In the genomic region with DNA sequence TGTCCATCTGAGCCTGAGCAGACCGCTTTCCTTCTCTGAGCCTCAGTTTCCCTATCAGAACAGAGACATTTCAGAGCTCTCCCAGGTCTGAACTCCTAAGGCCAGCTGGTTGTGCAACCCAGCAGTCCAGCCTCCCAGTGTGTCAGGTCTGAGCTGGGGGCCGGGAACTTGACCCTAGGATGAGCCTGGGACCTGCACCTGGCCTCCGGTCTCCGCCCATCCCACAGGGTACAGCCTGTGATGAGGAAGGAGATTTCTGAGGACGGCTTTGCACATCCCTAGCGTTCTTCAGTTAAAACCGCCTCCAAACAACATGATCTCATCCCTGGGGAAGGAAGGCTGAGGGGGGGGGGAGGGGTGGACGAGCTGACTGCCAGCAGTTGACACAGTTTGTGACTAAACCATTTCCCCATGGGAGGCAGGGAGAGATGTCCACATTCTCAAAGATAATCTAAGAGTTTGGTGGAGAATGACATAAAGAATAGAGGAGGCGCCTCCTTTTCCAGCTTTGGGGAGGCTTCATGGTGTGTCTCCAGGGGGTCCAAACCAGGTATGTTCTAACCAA, we compare ENCODE assay signal across 8 mouse cellular contexts. TPM values are rescaled to one million over a fixed set of nuclear protein-coding genes. Genes with fewer than 3 reads are reported as not detected.
A peak's percentile ranks its signal among the peaks of the same experiment; 100 is the strongest.
DNase-seq lines count a peak whose midpoint lies in the region; ATAC-seq and TF ChIP-seq lines count a peak whose summit lies in the region.

No protein-coding gene starts in this region.

- TF ChIP-seq POLR2A in heart, adult 2 months (IDR thresholded peaks at IDR 0.05; ENCODE audit: insufficient read depth, low read depth, low read length) = no peak
- no peak for TF ChIP-seq POLR2A in testis, adult 2 months (IDR thresholded peaks at IDR 0.05; ENCODE audit: control insufficient read depth, low read depth, low read length)
- TF ChIP-seq POLR2A in thymus, adult 2 months (IDR thresholded peaks at IDR 0.05; ENCODE audit: control insufficient read depth, extremely low read depth, insufficient read depth, low read length, poor library complexity) = no peak

- H3K79me2 ChIP-seq in heart, adult 2 months (replicated peaks; ENCODE audit: control insufficient read depth, insufficient read depth, low read length) = no peaks in the 10 kb centered on the region

- intact Hi-C loops in heart, adult 2 months (cut with DNase I) = no loop called here
- intact Hi-C loops in heart, postnatal 36 days (cut with DNase I) = no loop called here

- H3K36me3 ChIP-seq in heart, adult 2 months (ENCODE audit: control insufficient read depth, insufficient read depth, low read length) = no peaks in the 10 kb centered on the region; the same call in 1 of the 2 replicates
- H3K36me3 ChIP-seq in testis, adult 2 months (ENCODE audit: control insufficient read depth, insufficient read depth, low read length) = no peaks in the 10 kb centered on the region; the same call in 1 of the 2 replicates
- H3K36me3 ChIP-seq in hindbrain, embryonic 16.5 days (ENCODE audit: control insufficient read depth, insufficient read depth, low read length) = no peaks in the 10 kb centered on the region
- no peaks in the 10 kb centered on the region for H3K36me3 ChIP-seq in thymus, adult 2 months (ENCODE audit: control insufficient read depth, insufficient read depth, low read length)

- no peak for TF ChIP-seq EP300 in heart, adult 2 months (IDR thresholded peaks at IDR 0.05; ENCODE audit: insufficient read depth, low read depth, low read length)

- H3K27me3 ChIP-seq in heart, adult 2 months (ENCODE audit: control insufficient read depth, insufficient read depth, low read length) = no peaks in the 10 kb centered on the region
- H3K27me3 ChIP-seq in testis, adult 2 months (ENCODE audit: control insufficient read depth, insufficient read depth, low read length) = no peaks in the 10 kb centered on the region
- no peaks in the 10 kb centered on the region; the same call in 1 of the 2 replicates for H3K27me3 ChIP-seq in hindbrain, embryonic 16.5 days (replicated peaks; ENCODE audit: control insufficient read depth, insufficient read depth, low read length)
- no peaks in the 10 kb centered on the region for H3K27me3 ChIP-seq in thymus, adult 2 months (ENCODE audit: control insufficient read depth, insufficient read depth, low read length)

- H3K4me1 ChIP-seq in heart, adult 2 months (ENCODE audit: control insufficient read depth, insufficient read depth, low read length) = peaks cover 8% of the 10 kb centered on the region
- peaks cover 27% of the 10 kb centered on the region for H3K4me1 ChIP-seq in testis, adult 2 months (ENCODE audit: control insufficient read depth, insufficient read depth, low read length)
- H3K4me1 ChIP-seq in hindbrain, embryonic 16.5 days (ENCODE audit: control insufficient read depth, insufficient read depth, low read depth, low read length) = peaks cover 12% of the 10 kb centered on the region
- peaks cover 11% of the 10 kb centered on the region for H3K4me1 ChIP-seq in thymus, adult 2 months (replicated peaks; ENCODE audit: control insufficient read depth, insufficient read depth, low read length)

- 31% methylated on average over 9 of the region's 9 CpGs for WGBS in heart, adult 2 months
- WGBS in hindbrain, embryonic 16.5 days = 48% methylated on average over 9 of the region's 9 CpGs
- 86% methylated on average over 9 of the region's 9 CpGs for WGBS in thymus, adult 2 months

- H3K4me3 ChIP-seq in heart, adult 2 months = no peak overlapping the region
- H3K4me3 ChIP-seq in testis, adult 2 months (ENCODE audit: control insufficient read depth, low read depth, low read length) = peak overlapping the region; percentile 90
- H3K4me3 ChIP-seq in hindbrain, embryonic 16.5 days (ENCODE audit: low read length) = no peak overlapping the region
- H3K4me3 ChIP-seq in thymus, adult 2 months (ENCODE audit: control insufficient read depth, insufficient read depth, low read length) = no peak overlapping the region

- TF ChIP-seq CTCF in heart, adult 2 months (IDR thresholded peaks at IDR 0.05) = no peak
- no peak for TF ChIP-seq CTCF in testis, adult 2 months (IDR thresholded peaks at IDR 0.05; ENCODE audit: control insufficient read depth, insufficient read depth, insufficient replicate concordance, low read depth, low read length)
- no peak for TF ChIP-seq CTCF in thymus, adult 2 months (IDR thresholded peaks at IDR 0.05; ENCODE audit: borderline replicate concordance, control insufficient read depth, extremely low read depth, insufficient read depth, low read length, poor library complexity)

- no peaks in the 10 kb centered on the region for H3K9me3 ChIP-seq in hindbrain, embryonic 16.5 days (ENCODE audit: control insufficient read depth, low read length)

- no peak overlapping the region for H3K9ac ChIP-seq in heart, adult 2 months (ENCODE audit: low read depth, low read length)
- no peak overlapping the region for H3K9ac ChIP-seq in hindbrain, embryonic 16.5 days (ENCODE audit: low read depth, low read length)

- ATAC-seq in hindbrain, embryonic 16.5 days = peak; percentile 32; the same call in 1 of the 2 replicates
- ATAC-seq in inflammation-experienced regulatory T-cells, adult 6 months = no peak

- peak in 1 of 2 experiments; percentile 31 for DNase-seq in heart, adult 2 months
- DNase-seq in heart, postnatal 36 days = no peak
- no peak for DNase-seq in testis, postnatal 10 days (ENCODE audit: low spot score)
- no peak for DNase-seq in thymus, adult 2 months
- DNase-seq in urinary bladder, postnatal 36 days (ENCODE audit: low spot score in 2 of 2) = no peak

- H3K4me2 ChIP-seq in hindbrain, embryonic 16.5 days (ENCODE audit: low read length) = no peak overlapping the region

- H3K27ac ChIP-seq in heart, adult 2 months = peak overlapping the region; percentile 1
- peak overlapping the region; percentile 80 for H3K27ac ChIP-seq in testis, adult 2 months (ENCODE audit: control insufficient read depth, insufficient read depth, low read depth, low read length)
- H3K27ac ChIP-seq in hindbrain, embryonic 16.5 days (ENCODE audit: low read depth, low read length) = no peak overlapping the region
- H3K27ac ChIP-seq in thymus, adult 2 months (ENCODE audit: control insufficient read depth, insufficient read depth, low read length) = no peak overlapping the region

RNA-seq across cellular contexts. Expression of a gene that starts 16.2 kb away (rescaled TPM):
- total RNA-seq in heart, adult 2 months (2021) = 10 to 100 TPM; 37.4 to 39.3 TPM
- polyA plus RNA-seq in heart, adult 2 months (2012; rRNA removed) = 21.9 and 29.1 TPM in 2 replicates
- 10 to 100 TPM; 36.2 to 44.8 TPM for total RNA-seq in heart, postnatal 36 days (2021)
- polyA plus RNA-seq in testis, adult 2 months (2012; rRNA removed) = 42.7 and 43.3 TPM in 2 replicates
- 6.8 and 7.6 TPM in 2 replicates for polyA plus RNA-seq in hindbrain, embryonic 16.5 days (2015; fragmentation: Nextera tagmentation; extraction: Ambion mirVana)
- polyA plus RNA-seq in thymus, adult 2 months (2012; rRNA removed) = 46.0 and 46.9 TPM in 2 replicates
- 10 to 100 TPM; 20.4 to 25.2 (median 22.4) TPM for polyA plus RNA-seq in inflammation-experienced regulatory T-cells, adult 6 months (2017; shearing (Covaris generic))

Comparison
In these comparisons a context has a peak if more than half of its experiments do, and no peak if none do; other contexts are left out.
1. H3K27ac ChIP-seq: peak in heart, adult 2 months (single experiment) and testis, adult 2 months (single experiment); none in hindbrain, embryonic 16.5 days (single experiment) and thymus, adult 2 months (single experiment).